8 mouse cellular contexts compared by ENCODE assay signal in the genomic region with DNA sequence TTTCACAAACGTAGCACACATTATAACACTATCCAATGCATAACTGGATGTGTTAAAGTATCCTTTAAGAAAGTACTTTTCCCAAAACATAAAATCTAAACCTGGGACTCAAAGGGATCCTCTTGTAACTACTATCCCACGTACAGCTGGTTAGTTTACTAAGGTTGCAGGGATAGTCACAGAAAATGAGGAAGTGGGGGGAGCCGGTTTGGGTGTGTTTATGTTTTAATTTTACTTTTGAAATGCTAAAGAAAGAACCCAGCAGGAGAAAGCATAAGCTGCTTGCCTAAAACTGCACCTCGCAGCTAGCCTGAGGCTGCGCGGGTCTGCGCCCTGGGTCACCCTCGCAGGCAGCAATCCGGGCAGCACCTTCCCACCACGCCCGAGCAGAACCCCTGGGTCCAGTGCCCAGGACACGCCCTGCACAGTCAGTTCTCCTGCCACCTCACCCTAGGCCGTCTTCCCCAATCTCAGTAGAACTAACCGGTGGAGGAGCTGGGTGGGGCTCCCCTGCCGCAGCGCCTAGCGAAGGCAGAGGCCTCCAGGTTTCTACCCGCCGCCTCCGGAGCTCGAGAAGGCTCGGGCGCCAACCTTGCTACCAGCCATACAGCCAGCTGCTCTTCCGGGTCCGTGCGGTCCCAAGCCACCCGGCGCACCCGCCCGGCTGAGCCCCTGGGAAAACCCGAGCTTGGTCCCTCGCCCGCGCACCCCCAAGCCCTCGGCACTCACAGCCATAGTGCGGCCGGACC. TPM values are rescaled to one million over a fixed set of nuclear protein-coding genes. Genes with fewer than 3 reads are reported as not detected.
DNase-seq lines count a peak whose midpoint lies in the region; ATAC-seq and TF ChIP-seq lines count a peak whose summit lies in the region.

No protein-coding gene starts in this region.

- H3K9me3 ChIP-seq in kidney, embryonic 16.5 days (ENCODE audit: low read length), result no peaks in the 10 kb centered on the region
- H3K9me3 ChIP-seq in heart, embryonic 12.5 days (replicated peaks), result 0 out of 2 replicates have a peak, but pooled peaks cover 3% of the 10 kb centered on the region
- H3K9me3 ChIP-seq in liver, embryonic 12.5 days (replicated peaks), result no peaks in the 10 kb centered on the region

- H3K27ac ChIP-seq in kidney, embryonic 16.5 days (ENCODE audit: low read length), result peak overlapping the region; percentile 82
- H3K27ac ChIP-seq in bone marrow macrophage, adult 2 months (ENCODE audit: insufficient read depth, low read depth, low read length), result peak overlapping the region; percentile 92
- H3K27ac ChIP-seq in heart, embryonic 12.5 days (ENCODE audit: poor library complexity, severe bottlenecking), result peak overlapping the region; percentile 84
- peak overlapping the region; percentile 81 for H3K27ac ChIP-seq in liver, embryonic 12.5 days

- H3K9ac ChIP-seq in kidney, embryonic 16.5 days (replicated peaks; ENCODE audit: low read length), result peak overlapping the region; percentile 85
- H3K9ac ChIP-seq in heart, embryonic 12.5 days, result peak overlapping the region; percentile 94
- peak overlapping the region; percentile 75 for H3K9ac ChIP-seq in liver, embryonic 12.5 days

- no peaks in the 10 kb centered on the region for H3K27me3 ChIP-seq in kidney, embryonic 16.5 days (ENCODE audit: insufficient read depth, low read length)
- no peaks in the 10 kb centered on the region for H3K27me3 ChIP-seq in heart, embryonic 12.5 days (replicated peaks)
- no peaks in the 10 kb centered on the region for H3K27me3 ChIP-seq in liver, embryonic 12.5 days (replicated peaks)

- WGBS in kidney, embryonic 16.5 days, result under 1% methylated on average over 37 of the region's 37 CpGs
- WGBS in heart, embryonic 12.5 days, result 1% methylated on average over 37 of the region's 37 CpGs
- WGBS in liver, embryonic 12.5 days (ENCODE audit: insufficient replicate concordance), result 2% methylated on average over 37 of the region's 37 CpGs

- H3K4me2 ChIP-seq in kidney, embryonic 16.5 days (replicated peaks; ENCODE audit: low read depth, low read length), result peak overlapping the region; percentile 82
- H3K4me2 ChIP-seq in heart, embryonic 12.5 days, result peak overlapping the region; percentile 73
- H3K4me2 ChIP-seq in liver, embryonic 12.5 days, result peak overlapping the region; percentile 93

- H3K36me3 ChIP-seq in kidney, embryonic 16.5 days (ENCODE audit: insufficient read depth, low read length), result peaks cover 18% of the 10 kb centered on the region
- H3K36me3 ChIP-seq in heart, embryonic 12.5 days, result peaks cover 23% of the 10 kb centered on the region
- H3K36me3 ChIP-seq in liver, embryonic 12.5 days, result peaks cover 13% of the 10 kb centered on the region

- DNase-seq in kidney, adult 11 months, result no peak
- DNase-seq in left cerebral cortex, adult 9 months (ENCODE audit: low spot score in 2 of 2), result no peak
- DNase-seq in right cerebral cortex, postnatal 4 days, result no peak

- peak; percentile 75; the same call in 1 of the 2 replicates for ATAC-seq in kidney, embryonic 16.5 days (ENCODE audit: low FRiP score, low TSS enrichment)
- peak; percentile 73 for ATAC-seq in heart, embryonic 12.5 days (ENCODE audit: insufficient number of reproducible peaks, low FRiP score)
- peak; percentile 70 for ATAC-seq in liver, embryonic 12.5 days
- peak; percentile 74 for ATAC-seq in monocyte, adult 5-6 weeks (replicated peaks; ENCODE audit: insufficient number of reproducible peaks, low FRiP score, low TSS enrichment, poor library complexity, severe bottlenecking)

- H3K4me1 ChIP-seq in kidney, embryonic 16.5 days (ENCODE audit: insufficient read depth, low read length), result peaks cover 14% of the 10 kb centered on the region
- peaks cover 11% of the 10 kb centered on the region for H3K4me1 ChIP-seq in bone marrow macrophage, adult 2 months (ENCODE audit: control insufficient read depth, insufficient read depth, low read length)
- peaks cover 17% of the 10 kb centered on the region for H3K4me1 ChIP-seq in heart, embryonic 12.5 days (replicated peaks)
- peaks cover 23% of the 10 kb centered on the region for H3K4me1 ChIP-seq in liver, embryonic 12.5 days

- TF ChIP-seq CTCF in bone marrow macrophage, adult 2 months (IDR thresholded peaks at IDR 0.05; ENCODE audit: low read depth, low read length), result no peak

- peak overlapping the region; percentile 74 for H3K4me3 ChIP-seq in kidney, embryonic 16.5 days (ENCODE audit: low read length)
- peak overlapping the region; percentile 97 for H3K4me3 ChIP-seq in bone marrow macrophage, adult 2 months (ENCODE audit: insufficient read depth, low read length)
- H3K4me3 ChIP-seq in heart, embryonic 12.5 days, result peak overlapping the region; percentile 92
- H3K4me3 ChIP-seq in liver, embryonic 12.5 days, result peak overlapping the region; percentile 74

- TF ChIP-seq POLR2A in bone marrow macrophage, adult 2 months (IDR thresholded peaks at IDR 0.05; ENCODE audit: borderline replicate concordance, low read depth, low read length), result no peak

RNA-seq across cellular contexts. Expression of gene Iqgap1, which starts 23.2 kb away (rescaled TPM):
- polyA plus RNA-seq in kidney, embryonic 16.5 days (2015; fragmentation: Nextera tagmentation; extraction: Ambion mirVana), result 97.7 and 101 TPM in 2 replicates
- 243 and 284 TPM in 2 replicates for polyA plus RNA-seq in bone marrow macrophage, adult 2 months (2012; ENCODE audit: insufficient read depth, insufficient read length, missing spikeins)
- 41.3 and 42.0 TPM in 2 replicates for polyA plus RNA-seq in heart, embryonic 12.5 days (2016; fragmentation: Nextera tagmentation; extraction: Ambion mirVana)
- 19.4 and 19.9 TPM in 2 replicates for polyA plus RNA-seq in liver, embryonic 12.5 days (2016; fragmentation: Nextera tagmentation; extraction: Ambion mirVana)
- total RNA-seq in monocyte, adult 5-6 weeks (2017), result 598 to 656 TPM (median 610 TPM) in 3 replicates

RNA-seq across cellular contexts. Expression of gene Zscan2, which starts 58.1 kb away (rescaled TPM):
- 3.0 and 3.2 TPM in 2 replicates for polyA plus RNA-seq in kidney, embryonic 16.5 days (2015; fragmentation: Nextera tagmentation; extraction: Ambion mirVana)
- polyA plus RNA-seq in bone marrow macrophage, adult 2 months (2012; ENCODE audit: insufficient read depth, insufficient read length, missing spikeins), result 2.1 and 3.6 TPM in 2 replicates
- polyA plus RNA-seq in heart, embryonic 12.5 days (2016; fragmentation: Nextera tagmentation; extraction: Ambion mirVana), result 2.0 and 2.4 TPM in 2 replicates
- polyA plus RNA-seq in liver, embryonic 12.5 days (2016; fragmentation: Nextera tagmentation; extraction: Ambion mirVana), result 0.23 and 0.58 TPM in 2 replicates
- 6.9 to 12.1 TPM (median 9.2 TPM) in 3 replicates for total RNA-seq in monocyte, adult 5-6 weeks (2017)
